Mouse (Mus musculus): ENCODE results near the gene Rsbn1l.

GRCm38 (mm10) chr5:20929669-20930151 is 26.5 kb downstream of the Rsbn1l start:
- TF ChIP-seq TCF12 (IDR thresholded peaks at IDR 0.05; ENCODE audit: low read depth, low read length) (no peak), USF1 (IDR thresholded peaks at IDR 0.05; ENCODE audit: low read depth, low read length) (no peak), NELFE (IDR thresholded peaks at IDR 0.05; ENCODE audit: low read depth, low read length) (no peak), MXI1 (IDR thresholded peaks at IDR 0.05; ENCODE audit: low read depth, low read length) (no peak), JUND (conservative IDR thresholded peaks at IDR 0.05; ENCODE audit: low read depth, low read length) (no peak), BHLHE40 (IDR thresholded peaks at IDR 0.05; ENCODE audit: low read depth, low read length) (no peak)

Measured in CH12.LX (cell line).